Mouse (Mus musculus) ovary, postnatal 14 days (tissue): ENCODE data around the gene Copb2.
A peak's percentile ranks its signal among the peaks of the same experiment; 100 is the strongest.

Source experiments
- DNase-seq: peaks from one replicate; pipeline ENCODE4 v3.0.0; 2022; ENCODE audit warnings: low spot score

Gene Copb2

DNA sequence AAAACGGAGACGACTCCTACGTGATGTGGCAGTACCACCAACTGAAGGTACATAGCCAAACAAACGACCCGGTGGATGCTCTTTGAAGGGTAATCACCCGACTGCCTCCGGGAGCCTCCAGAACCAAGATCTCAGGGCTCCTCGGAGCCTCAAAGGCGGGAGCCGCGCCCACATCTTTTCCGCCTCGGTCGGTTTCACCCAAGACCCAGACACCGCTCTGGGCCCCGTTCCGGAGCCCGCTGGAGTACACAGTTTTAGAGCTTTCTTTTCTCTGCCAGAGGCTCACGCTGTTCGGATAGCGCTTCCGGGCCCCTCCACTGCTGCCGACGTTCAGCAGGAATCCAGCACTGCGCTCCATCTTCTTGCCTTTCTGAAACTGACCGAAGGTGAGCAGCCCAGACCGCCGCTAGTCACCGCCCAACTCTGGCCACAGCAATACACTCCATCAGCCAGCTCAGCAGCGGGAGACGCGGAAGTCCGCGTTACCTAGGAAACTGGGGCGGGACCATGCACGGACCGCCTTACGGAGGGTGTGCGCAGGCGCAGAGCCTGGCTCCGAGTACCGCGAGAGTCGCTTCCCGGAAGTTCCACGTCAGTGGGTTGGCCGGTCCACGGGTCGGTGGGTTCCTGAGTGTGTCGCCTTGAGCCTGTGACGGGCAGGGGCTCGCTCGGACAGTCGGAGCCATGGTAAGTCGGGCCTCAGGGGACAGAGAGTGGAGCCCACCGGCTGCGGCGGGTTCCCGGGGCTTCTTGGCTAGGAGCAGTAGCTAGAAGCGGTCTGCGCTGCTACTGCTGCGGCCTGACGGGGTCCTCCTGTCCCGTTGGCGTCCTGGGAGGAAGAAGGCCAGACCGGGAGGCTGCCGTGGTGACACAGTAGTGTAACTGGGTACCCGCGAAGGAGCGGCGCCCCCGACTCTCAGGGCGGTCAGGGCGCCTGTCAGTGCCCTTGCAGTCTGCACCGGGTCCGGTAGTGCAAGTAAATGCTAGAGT, at the start of gene Copb2:
Copb2 (plus strand) TSS at position 585 of the 990 bp plus-strand sequence.
- peak; percentile 99 for DNase-seq

DNA sequence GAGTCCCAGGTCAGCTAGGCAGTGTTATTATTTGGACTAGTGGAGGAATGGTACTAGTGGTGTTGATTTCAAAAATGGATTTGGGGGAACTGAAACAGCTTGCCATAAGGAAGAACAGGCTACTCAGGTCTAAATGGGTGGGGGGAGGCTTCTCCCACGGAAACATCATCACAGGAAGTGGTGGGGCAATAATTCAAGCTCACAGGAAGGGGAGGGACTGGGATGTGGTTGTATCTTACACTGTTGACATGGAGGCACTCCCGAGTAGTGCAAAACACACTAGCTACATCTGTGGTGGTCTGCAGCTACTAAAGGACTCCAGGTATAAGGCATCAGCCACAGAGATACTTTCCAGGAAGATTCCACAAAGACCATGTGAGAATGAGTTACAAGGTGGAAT, 39.6 kb upstream of the Copb2 start:
- DNase-seq: no peak

DNA sequence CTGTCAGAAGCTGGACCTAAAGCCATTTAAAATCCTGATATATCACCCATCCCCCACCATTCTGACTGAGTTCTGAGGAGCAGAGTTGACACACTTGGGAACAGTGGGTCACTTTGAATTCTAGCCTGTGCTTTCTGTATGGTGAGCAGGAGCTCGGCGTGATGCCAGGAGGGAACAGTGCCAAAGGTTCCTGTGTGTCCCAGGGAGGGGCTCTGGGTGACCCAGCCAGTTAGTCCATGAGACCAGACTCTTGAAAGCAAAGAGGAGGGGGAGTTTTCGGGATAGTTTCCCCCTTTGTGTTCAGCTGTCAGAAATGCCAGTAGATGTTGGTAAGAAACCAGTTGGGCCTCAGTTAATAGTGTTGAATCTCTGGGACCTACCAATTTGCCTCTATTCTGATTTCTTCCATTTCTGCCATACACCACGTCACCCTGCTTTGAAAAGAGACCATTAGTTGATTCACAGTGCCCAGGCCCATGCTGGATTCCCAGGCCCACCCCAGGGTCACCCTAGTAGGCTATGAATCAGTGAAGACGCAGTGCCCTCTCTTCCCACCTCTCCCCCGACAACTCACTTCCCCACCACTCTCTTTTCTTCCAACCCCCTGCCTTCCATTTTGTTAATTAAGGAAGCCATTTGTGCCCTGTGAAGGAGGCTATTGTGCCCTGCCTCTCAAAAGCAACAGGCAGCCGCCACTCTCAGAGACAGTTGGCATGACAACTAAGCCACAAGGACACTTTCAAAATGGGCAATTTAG, 38.6 kb upstream of the Copb2 start:
- peak; percentile 28 for DNase-seq

DNA sequence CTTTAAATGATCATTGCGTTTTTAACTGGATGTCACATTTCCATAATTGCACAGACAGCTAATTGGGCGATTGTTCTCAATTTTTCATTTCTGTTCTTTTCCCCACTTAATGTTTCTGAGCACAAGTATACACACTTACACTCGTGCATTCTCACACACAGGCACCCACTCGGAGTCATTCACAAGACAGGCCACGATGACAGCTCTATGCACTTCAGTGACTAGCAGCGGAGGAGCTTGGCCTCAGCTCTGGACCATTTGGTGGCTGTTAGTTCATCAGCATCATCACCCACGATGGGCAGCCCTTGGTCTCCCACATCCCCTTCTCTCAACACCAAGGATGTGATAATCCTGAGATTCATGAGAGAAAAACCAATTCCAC, 38.0 kb upstream of the Copb2 start:
- no peak for DNase-seq

DNA sequence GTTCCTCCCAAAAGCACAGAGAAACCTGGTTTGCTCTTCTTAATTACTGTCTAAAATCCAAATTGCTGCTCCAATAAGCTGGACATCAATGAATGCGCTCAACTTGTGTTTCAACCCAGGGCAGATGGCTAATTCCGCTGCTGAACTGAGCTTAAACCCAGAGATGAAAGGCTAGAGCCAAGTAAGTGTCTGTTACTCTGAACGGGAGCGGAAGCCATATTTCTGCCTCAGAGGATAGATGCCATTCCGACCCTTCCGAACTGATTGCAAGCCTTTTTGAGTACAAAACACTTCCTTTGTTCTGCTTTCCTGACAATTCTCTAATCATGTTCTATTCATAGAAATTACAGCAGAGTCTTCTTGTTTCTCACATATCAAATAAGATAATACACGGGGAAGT, 36.3 kb upstream of the Copb2 start:
- DNase-seq: no peak

DNA sequence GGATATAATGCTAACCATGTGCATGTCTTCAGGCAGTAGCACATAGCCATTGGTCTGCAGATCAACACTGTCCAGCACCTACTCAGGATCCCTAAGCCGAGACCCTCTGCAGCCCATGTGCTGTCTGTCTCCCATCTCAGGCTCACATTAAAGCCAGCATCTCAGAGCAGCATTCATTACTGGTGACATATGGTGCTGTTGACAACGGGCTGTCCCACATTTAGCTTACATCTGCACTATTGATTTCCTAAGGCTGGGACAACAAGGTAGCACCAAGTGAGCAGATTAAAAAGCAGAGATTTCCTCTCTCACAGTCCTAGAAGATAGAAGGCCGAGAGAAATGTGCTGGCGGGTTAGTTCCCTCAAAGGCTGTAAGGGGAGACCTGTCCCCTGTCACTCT, 33.7 kb upstream of the Copb2 start:
- DNase-seq: no peak

DNA sequence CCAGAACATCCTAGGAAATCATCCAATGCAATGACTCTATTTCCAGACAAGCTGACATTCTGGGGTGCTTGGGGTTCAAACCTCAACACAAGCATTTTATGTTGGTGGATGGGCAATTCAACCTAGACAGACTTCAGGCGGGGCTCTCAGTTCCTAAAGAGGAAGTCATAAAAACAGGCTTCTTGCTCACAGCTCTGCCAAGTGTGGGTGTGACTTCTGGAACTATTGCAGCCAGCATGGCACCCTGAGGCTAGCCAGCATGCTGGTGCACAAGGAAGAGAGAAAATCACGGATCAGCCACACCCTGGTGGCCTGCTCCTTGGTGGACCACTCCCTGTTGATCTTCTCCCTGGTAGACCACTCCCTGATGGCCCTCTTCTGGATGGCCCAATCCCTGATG, 32.5 kb upstream of the Copb2 start:
- DNase-seq: no peak

DNA sequence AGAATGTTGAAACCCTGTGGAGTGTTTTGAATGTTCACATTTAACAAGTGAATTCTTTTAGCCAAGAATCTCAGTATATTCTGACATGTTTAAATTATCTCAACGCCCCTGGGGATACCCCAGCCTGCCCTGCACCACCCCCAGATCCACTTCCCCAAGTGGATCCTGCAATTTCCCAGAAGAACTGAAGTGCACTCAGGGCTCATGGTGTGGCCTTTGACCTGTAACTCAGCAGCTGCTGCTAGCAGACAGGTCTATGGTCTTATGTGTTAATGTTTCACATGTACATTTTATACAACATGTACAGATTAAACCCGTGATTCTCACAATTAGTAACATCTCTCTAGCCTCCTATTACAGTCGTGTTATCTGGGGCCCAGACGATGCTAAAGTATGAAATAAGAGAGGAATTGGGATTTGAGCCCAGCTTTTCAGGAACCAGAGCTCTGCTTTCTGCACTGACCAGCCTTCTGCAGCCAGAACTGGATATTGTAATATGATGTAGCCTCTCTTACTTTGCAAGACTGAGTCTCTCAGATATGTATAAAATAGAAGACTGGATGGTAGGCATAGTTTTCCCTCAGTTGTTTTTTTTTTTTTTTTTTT, 28.7 kb upstream of the Copb2 start:
- DNase-seq: no peak

DNA sequence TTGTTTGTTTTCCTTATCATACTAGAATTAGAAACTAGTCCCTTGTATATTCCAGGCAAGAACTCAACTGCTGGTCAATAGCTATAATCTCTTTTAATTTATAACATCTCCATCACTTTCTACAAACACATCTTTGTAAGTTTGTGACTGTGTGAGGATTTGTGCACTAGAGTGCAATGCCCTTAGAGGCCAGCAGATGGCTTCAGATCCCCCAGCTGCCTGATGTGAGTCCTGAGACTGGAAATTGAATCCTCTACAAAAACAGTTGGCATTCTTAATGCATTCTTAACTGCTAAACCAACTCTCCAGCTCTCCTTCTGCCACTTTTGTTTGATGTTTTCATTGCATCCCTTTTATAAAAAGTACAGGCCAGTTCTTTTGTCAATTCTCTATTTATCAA, 27.8 kb upstream of the Copb2 start:
- DNase-seq: no peak

DNA sequence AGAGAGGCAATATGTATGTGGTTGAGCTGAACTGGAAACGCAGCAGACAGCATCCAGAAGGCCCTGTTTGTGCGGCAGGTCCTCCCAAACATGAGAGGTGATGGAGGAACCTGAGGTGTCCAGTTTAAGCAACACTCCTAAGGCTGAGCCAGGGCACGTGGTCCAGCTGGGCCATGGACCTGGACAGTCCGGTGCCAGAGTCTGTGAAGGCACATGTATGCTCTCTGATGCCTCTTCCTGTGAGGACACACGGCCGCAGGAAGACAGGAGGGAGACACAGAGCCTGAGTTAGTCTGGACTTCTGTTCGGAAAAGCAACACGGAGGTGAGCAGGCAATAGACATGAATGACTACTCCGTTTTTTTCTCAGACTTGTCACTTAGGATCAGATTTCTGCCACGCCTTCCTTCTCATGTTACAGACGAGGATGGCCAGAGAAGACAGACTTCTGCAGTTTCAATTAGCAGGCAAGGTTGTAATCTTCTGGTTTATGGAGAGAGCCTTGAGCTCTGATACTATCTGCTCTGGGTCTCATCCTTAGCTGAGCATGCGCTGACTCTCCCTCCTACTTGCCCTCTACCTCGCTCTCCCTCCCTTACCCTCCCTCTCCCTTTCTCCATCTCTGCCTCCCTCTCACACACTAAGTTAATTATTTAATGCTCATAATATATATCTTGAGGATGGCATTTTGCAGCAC, 25.4 kb upstream of the Copb2 start:
- DNase-seq: peak; percentile 4

DNA sequence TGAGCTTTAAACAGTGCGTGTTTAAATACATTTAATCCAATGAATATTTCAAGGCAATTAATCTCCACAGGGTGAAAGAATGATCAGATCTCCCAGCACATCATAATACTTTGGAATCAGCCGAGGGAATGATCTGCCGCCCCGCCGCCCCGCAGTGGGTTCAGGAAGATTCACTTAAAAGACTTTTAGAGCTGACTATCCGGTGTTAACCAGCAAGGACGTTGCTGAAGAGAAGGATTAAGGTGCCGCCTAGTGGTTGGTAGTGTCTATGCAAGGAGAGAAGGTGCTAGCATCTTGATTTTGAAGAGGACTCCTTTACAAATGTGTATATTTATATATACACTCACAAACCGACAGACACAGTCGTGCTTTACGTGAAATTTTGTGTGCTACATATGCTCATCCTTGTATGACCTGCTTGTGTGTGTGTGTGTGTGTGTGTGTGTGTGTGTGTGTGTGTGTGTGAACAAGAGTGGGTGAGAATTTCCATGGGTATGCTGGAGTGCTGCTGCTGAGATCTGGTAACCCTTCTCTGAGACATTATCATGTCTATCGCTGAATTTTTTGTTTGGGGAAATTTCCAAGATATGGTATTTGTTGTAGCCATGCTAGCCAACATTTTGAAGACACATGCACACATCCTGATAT, 24.7 kb upstream of the Copb2 start:
- peak; percentile 56 for DNase-seq

DNA sequence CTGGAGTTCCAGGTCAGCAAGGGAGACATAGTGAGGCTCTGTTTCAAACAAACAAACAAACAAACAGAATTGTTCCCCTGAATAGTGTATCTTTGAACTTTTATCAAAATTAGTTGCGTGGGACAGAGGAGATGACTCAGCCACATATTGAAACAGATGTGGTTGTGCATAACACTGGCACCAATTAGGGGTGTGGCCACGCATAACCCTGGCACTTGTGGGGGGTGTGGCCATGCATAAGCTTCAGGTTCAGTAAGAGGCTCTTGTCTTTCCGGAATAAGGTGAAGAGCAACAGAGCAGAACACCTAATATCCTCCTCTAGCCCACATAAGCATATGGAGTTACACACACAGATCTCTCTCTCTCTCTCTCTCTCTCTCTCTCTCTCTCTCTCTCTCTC, 19.5 kb upstream of the Copb2 start:
- no peak for DNase-seq

DNA sequence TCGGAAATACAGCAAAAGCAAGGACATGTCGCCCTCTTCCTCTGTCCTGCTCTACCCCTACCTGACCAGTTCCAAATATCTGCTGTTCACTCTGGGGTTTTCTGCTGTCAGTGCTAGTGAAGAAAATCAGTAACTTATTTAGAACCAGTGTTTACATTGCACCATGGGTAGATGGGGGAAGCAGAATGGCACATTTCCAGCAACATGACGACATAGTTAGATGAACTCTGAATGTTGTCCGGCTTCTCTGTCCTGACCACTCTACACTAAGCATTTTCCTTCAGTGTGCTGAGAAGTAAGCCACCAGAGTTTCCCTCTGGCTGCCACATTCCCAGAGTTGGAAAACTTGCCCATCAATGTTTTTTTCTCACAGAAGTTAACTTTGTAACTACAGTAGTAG, 20.3 kb downstream of the Copb2 start:
- DNase-seq: no peak

DNA sequence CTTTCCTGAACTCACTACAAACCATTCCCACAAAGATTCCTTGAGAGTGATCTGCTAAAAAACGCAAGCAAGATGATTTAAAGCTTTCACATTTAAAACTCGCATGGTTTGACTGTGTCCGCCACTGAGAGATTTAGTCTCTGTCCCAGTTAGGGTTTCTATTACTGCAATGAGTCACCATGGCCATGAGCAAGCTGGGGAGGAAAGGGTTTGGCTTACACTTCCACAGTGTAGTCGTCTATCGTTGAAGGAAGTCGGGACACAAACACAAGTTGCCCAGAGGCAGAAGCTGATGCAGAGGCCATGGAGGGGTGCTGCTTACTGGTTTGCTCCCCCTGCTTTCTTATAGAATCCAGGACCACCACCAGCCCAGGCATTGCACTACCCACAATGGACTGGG, 36.6 kb downstream of the Copb2 start:
- no peak for DNase-seq

DNA sequence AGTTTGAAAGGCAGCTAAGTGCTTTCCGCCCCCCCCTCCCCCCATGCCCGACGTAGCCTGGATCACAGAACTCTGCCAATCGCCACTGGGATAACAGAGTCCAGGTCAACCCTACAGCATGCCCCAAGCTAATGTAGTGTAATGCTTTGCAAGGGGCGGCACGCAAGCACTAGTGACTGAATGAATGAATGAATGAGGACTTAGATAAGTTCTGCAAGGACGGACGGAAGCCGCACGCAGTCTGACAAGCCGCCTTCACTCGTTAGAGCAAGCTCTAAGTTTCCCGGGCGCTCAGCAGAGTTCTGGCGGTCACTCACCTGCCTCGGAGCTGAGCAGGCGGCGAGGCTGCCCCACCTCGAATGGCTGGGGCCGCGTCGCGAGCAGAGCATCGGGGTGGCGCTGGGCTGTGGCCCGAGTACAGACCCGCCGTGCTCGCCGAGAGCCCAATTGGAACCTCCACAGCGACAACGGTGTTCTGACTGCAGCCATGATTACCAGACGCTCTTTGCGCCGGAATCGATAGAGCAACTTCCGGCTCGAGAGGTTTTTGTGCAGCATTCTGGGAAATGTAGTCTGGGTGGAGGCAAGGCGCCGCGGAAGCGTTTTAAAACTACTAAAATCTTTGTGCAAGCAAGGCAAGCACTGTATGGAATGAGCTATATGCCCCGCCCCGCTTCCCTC, 37.8 kb downstream of the Copb2 start, which contains the start of gene Mrps22:
Mrps22 (minus strand) TSS at position 505 of the 681 bp plus-strand sequence.
- DNase-seq: peak; percentile 73

DNA sequence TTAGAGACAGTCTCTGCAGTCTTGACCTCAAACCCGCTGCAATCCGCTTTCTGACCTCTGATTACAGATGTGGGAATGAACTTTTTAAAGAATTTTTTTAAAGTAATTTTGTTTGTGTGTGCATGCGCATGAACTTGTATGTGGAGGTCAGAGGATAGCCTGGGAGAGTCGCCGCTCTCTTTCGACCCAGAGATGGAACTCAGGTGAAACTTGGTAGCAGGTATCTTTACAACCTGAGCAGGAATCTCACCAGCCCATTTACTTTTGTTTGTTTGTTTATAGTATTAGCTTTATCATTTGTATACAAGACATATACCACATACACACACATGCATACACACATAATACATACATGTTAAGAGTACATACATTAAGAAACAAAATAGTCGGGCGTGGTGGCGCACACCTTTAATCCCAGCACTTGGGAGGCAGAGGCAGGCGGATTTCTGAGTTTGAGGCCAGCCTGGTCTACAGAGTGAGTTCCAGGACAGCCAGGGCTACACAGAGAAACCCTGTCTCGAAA, 38.4 kb downstream of the Copb2 start:
- no peak for DNase-seq

DNA sequence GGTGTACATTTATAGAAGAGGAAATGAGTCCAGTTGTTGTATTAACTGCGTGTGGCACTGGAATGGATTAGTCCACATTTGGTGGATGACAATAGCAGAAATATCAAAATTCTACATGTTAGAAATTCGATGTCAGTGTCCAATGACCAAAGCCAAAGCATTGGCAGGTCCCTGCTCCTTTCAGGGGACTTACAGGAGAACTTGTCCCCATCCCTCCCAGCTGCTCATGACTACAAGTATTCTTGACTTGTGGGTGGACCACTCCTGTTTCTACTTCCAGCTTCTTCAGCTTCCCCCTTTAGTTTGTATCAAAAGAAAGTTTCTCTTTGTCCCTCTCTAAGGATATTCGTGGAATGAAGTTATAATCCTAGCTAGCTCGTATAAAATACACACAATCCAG, 41.4 kb downstream of the Copb2 start:
- DNase-seq: no peak

DNA sequence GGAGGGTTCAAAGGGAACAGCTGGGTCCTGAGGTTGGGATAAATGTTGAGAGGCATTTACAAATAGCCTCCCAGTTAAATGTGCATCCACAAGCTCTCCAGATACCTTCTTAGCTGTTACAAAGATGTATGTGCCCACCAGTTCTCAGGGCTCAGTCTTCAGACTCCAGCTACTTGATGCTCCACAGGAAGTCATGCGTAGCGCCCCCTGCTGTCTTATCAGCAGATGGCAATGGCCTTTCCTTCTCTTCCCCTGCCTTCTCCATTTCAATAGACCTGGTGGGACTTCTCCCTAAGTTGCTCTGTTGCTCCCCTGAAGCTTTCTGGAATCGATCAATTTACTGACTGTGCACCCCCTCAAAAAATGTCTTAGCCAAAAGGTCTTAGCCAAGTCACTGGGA, 65.0 kb downstream of the Copb2 start:
- no peak for DNase-seq

DNA sequence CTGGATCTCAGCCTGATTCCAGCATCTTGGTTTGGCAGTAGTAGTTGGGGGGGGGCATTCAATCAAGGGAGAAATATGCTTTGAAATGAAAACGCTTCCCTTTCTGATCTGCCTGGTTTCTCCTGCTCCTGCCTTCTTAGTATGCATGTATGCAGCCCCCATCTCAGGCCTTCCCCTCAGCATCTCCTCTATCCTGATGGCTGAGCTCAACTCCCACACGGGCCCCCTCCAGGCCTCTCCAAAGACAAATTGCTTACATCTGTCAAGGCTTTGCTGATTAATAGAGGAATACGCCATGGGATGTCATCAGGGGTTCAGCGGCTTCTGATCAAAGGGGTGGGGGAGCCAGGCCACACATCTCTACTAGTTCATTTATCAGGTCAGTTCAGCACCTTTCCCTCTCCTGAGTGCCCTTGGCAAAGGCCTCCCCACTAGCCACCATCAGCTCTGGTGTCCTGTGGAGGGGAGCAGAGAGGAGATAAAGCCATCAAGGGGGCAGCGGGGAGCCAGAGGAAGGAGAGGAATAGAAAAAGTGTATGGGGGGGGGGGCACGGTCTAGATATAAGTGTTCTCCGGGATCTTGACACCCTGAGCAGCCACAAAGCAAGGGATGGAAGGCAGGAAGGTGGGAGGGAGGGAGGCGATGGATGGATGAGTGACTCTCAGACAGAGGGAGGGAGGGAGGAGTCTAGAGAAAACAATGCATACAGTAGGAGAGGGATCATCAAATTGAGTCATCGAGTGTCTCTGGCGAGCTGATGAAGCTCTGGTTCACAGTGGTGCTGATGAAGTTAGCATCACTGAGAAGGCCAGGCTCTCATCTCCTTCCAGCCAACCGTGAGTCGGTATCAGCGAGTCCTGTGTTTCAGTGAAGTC, 70.0 kb downstream of the Copb2 start:
- no peak for DNase-seq
